Mouse (Mus musculus): ENCODE data around the gene Icos. TPM values are rescaled to one million over a fixed set of nuclear protein-coding genes. Genes with fewer than 3 reads are reported as not detected.
A peak's percentile ranks its signal among the peaks of the same experiment; 100 is the strongest.

Gene Icos
- polyA plus RNA-seq, 1 experiment, result not detected

- no peaks in the 10 kb centered on the region for H3K4me1 ChIP-seq (ENCODE audit: control insufficient read depth, insufficient read depth, low read length)
- no peaks in the 10 kb centered on the region for H3K27me3 ChIP-seq (ENCODE audit: control insufficient read depth, insufficient read depth, low read length)
- no peak overlapping the region for H3K4me3 ChIP-seq (replicated peaks; ENCODE audit: insufficient read depth, low read depth, low read length)
- no peak for DNase-seq
- no peak overlapping the region for H3K27ac ChIP-seq (ENCODE audit: insufficient read depth, low read length)
- 84% methylated on average over 5 of the region's 5 CpGs for WGBS
- TF ChIP-seq CTCF (IDR thresholded peaks at IDR 0.05; ENCODE audit: borderline replicate concordance, insufficient read depth, low read depth, low read length), result no peak
- no peak for TF ChIP-seq POLR2A (IDR thresholded peaks at IDR 0.05; ENCODE audit: borderline replicate concordance, insufficient read depth, low read length)
Observed at GRCm38 (mm10) chr1:60989086-60989485, 11.4 kb downstream of the Icos start.

GRCm38 (mm10) chr1:60990305-60990704 lies 12.6 kb downstream of the Icos start:
- Histone ChIP-seq H3K27ac (ENCODE audit: insufficient read depth, low read length) (no peak overlapping the region), H3K4me3 (replicated peaks; ENCODE audit: insufficient read depth, low read depth, low read length) (no peak overlapping the region), H3K4me1 (ENCODE audit: control insufficient read depth, insufficient read depth, low read length) (no peaks in the 10 kb centered on the region), H3K27me3 (ENCODE audit: control insufficient read depth, insufficient read depth, low read length) (no peaks in the 10 kb centered on the region)
- DNase-seq, result no peak
- no peak for TF ChIP-seq POLR2A (IDR thresholded peaks at IDR 0.05; ENCODE audit: borderline replicate concordance, insufficient read depth, low read length)
- TF ChIP-seq CTCF (IDR thresholded peaks at IDR 0.05; ENCODE audit: borderline replicate concordance, insufficient read depth, low read depth, low read length), result no peak
- WGBS, result 54% methylated on average over 8 of the region's 8 CpGs

GRCm38 (mm10) chr1:60998008-60998557 lies 20.4 kb downstream of the Icos start:
- H3K4me3 ChIP-seq (replicated peaks; ENCODE audit: insufficient read depth, low read depth, low read length), result no peak overlapping the region
- peak; percentile 24 to 43 for DNase-seq
- H3K27ac ChIP-seq (ENCODE audit: insufficient read depth, low read length), result no peak overlapping the region
- H3K4me1 ChIP-seq (ENCODE audit: control insufficient read depth, insufficient read depth, low read length), result peaks cover 4% of the 10 kb centered on the region
- TF ChIP-seq POLR2A (IDR thresholded peaks at IDR 0.05; ENCODE audit: borderline replicate concordance, insufficient read depth, low read length), result no peak
- no peak for TF ChIP-seq CTCF (IDR thresholded peaks at IDR 0.05; ENCODE audit: borderline replicate concordance, insufficient read depth, low read depth, low read length)
- H3K27me3 ChIP-seq (ENCODE audit: control insufficient read depth, insufficient read depth, low read length), result no peaks in the 10 kb centered on the region
- 24% methylated on average over 3 of the region's 3 CpGs for WGBS

GRCm38 (mm10) chr1:60998689-60999088 lies 21.0 kb downstream of the Icos start:
- no peak for DNase-seq
- no peak overlapping the region for H3K4me3 ChIP-seq (replicated peaks; ENCODE audit: insufficient read depth, low read depth, low read length)
- TF ChIP-seq CTCF (IDR thresholded peaks at IDR 0.05; ENCODE audit: borderline replicate concordance, insufficient read depth, low read depth, low read length), result no peak
- H3K4me1 ChIP-seq (ENCODE audit: control insufficient read depth, insufficient read depth, low read length), result peaks cover 4% of the 10 kb centered on the region
- 53% methylated on average over 2 of the region's 2 CpGs for WGBS
- no peaks in the 10 kb centered on the region for H3K27me3 ChIP-seq (ENCODE audit: control insufficient read depth, insufficient read depth, low read length)
- H3K27ac ChIP-seq (ENCODE audit: insufficient read depth, low read length), result no peak overlapping the region

- Histone ChIP-seq H3K4me3 (replicated peaks; ENCODE audit: insufficient read depth, low read depth, low read length) (no peak overlapping the region), H3K27ac (ENCODE audit: insufficient read depth, low read length) (no peak overlapping the region), H3K27me3 (ENCODE audit: control insufficient read depth, insufficient read depth, low read length) (no peaks in the 10 kb centered on the region), H3K4me1 (ENCODE audit: control insufficient read depth, insufficient read depth, low read length) (peaks cover 4% of the 10 kb centered on the region)
- 18% methylated on average over 7 of the region's 7 CpGs for WGBS
- peak; percentile 47 to 69 for DNase-seq
- TF ChIP-seq POLR2A (IDR thresholded peaks at IDR 0.05; ENCODE audit: borderline replicate concordance, insufficient read depth, low read length), result no peak
- no peak for TF ChIP-seq CTCF (IDR thresholded peaks at IDR 0.05; ENCODE audit: borderline replicate concordance, insufficient read depth, low read depth, low read length)
Observed at GRCm38 (mm10) chr1:61001786-61002354, 24.1 kb downstream of the Icos start.

- Histone ChIP-seq H3K27me3 (ENCODE audit: control insufficient read depth, insufficient read depth, low read length) (no peaks in the 10 kb centered on the region), H3K27ac (ENCODE audit: insufficient read depth, low read length) (no peak overlapping the region), H3K4me1 (ENCODE audit: control insufficient read depth, insufficient read depth, low read length) (no peaks in the 10 kb centered on the region; the same call in 1 of the 2 replicates), H3K4me3 (replicated peaks; ENCODE audit: insufficient read depth, low read depth, low read length) (no peak overlapping the region)
- no peak for DNase-seq
- 99% methylated on average over 2 of the region's 2 CpGs for WGBS
- TF ChIP-seq CTCF (IDR thresholded peaks at IDR 0.05; ENCODE audit: borderline replicate concordance, insufficient read depth, low read depth, low read length), result no peak
- no peak for TF ChIP-seq POLR2A (IDR thresholded peaks at IDR 0.05; ENCODE audit: borderline replicate concordance, insufficient read depth, low read length)
Observed at GRCm38 (mm10) chr1:61006229-61006628, 28.5 kb downstream of the Icos start.

- Histone ChIP-seq H3K4me3 (replicated peaks; ENCODE audit: insufficient read depth, low read depth, low read length) (no peak overlapping the region), H3K4me1 (ENCODE audit: control insufficient read depth, insufficient read depth, low read length) (no peaks in the 10 kb centered on the region), H3K27me3 (ENCODE audit: control insufficient read depth, insufficient read depth, low read length) (no peaks in the 10 kb centered on the region), H3K27ac (ENCODE audit: insufficient read depth, low read length) (no peak overlapping the region)
- no peak for TF ChIP-seq CTCF (IDR thresholded peaks at IDR 0.05; ENCODE audit: borderline replicate concordance, insufficient read depth, low read depth, low read length)
- no peak for TF ChIP-seq POLR2A (IDR thresholded peaks at IDR 0.05; ENCODE audit: borderline replicate concordance, insufficient read depth, low read length)
- DNase-seq, result no peak
Observed at GRCm38 (mm10) chr1:61007516-61007915, 29.8 kb downstream of the Icos start.

- DNase-seq, result no peak
- Histone ChIP-seq H3K27ac (ENCODE audit: insufficient read depth, low read length) (no peak overlapping the region), H3K27me3 (ENCODE audit: control insufficient read depth, insufficient read depth, low read length) (no peaks in the 10 kb centered on the region), H3K4me3 (replicated peaks; ENCODE audit: insufficient read depth, low read depth, low read length) (no peak overlapping the region), H3K4me1 (ENCODE audit: control insufficient read depth, insufficient read depth, low read length) (no peaks in the 10 kb centered on the region)
- WGBS, result 79% methylated on average over 1 of the region's 1 CpGs
- TF ChIP-seq POLR2A (IDR thresholded peaks at IDR 0.05; ENCODE audit: borderline replicate concordance, insufficient read depth, low read length) (no peak), CTCF (IDR thresholded peaks at IDR 0.05; ENCODE audit: borderline replicate concordance, insufficient read depth, low read depth, low read length) (no peak)
Observed at GRCm38 (mm10) chr1:61016578-61017118, 38.9 kb downstream of the Icos start.
